Mouse (Mus musculus): ENCODE data around the gene Itgb2.

Gene Itgb2

DNA sequence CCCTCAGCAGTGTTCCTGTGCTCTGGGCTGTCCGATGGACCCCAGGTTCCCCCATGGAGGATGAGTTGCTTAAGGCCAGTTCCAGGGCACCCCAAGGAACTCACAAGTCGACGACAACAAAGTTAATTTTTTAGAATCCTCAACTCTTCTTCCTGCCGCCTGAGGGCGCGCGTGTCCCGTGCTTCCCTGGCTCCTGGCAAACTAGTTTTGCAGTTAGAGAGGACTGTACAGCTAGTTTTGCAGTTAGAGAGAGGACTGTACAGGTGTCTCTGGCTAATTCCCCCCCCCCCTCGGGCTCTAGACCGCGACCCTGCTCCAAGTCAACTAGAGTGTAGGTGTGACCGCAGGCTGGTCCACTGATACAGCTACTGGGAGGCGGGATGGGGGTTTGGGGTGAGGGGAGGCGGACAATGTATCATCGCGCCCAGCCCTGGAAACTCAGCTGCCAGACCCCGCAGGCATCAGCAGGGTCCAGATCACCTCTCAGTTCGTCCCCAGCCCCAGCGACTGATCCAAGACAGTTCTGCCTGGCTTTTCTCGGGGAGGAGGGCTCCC is 12.9 kb upstream of the Itgb2 start:
- DNase-seq, result peak; percentile 77

DNA sequence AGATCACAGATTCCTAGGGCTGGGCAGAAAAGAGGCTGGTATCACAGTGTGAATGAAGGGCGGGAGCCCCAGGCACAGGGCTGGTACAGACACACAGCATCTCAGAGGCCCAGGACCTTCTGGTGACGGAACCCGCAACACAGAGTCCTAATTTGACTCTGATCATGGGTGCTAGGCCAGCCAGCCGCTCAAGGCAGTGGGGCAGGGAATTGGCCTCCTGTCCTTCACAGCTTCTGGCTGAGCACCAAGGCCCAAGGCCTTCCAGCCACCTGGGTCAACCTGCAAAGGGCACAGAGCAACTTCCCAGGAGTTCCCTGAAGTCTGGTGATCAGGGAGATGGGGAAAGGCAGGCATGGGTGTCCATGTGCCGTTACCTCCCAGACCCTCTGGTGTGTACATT is 12.3 kb upstream of the Itgb2 start:
- no peak for DNase-seq

DNA sequence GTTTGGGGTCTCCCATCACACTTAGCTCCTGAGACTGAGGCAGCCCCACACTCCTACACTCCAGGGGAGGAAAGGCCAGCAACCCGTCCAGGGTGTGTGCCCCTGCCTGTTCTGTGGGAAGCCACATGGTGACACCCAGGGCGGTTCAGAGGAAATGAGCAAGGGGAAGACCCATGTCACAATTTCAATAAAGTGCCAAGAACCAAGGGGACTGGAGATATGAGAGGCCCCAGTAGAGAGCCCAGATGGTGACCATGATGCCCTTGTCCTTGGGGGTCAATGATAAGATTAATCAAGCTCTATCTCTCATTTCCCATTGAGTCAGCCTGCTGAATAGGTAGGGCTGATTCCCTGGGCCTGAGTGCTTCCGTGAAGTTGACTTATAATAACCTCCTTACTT is 10.9 kb upstream of the Itgb2 start:
- DNase-seq, result no peak

DNA sequence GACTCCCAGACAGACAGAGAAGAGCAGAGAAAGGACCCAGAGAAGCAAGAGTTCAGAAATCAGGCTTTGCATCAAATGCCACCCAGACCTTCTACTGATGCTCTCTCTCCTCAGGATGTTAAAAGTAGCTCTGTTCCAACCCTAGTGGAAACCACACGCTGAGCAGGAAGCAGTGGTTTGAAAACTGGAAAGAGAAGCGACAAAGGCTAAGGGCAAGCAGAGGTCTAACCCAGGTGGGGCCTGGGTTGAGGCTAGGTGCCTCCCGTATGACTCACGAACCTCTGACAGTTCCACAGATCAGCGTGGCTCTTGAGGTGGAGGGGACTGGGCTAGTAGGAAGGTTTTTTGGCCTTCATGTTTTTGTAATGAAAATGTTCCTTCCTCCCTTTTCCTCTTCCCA is 9.6 kb upstream of the Itgb2 start:
- DNase-seq, result no peak

DNA sequence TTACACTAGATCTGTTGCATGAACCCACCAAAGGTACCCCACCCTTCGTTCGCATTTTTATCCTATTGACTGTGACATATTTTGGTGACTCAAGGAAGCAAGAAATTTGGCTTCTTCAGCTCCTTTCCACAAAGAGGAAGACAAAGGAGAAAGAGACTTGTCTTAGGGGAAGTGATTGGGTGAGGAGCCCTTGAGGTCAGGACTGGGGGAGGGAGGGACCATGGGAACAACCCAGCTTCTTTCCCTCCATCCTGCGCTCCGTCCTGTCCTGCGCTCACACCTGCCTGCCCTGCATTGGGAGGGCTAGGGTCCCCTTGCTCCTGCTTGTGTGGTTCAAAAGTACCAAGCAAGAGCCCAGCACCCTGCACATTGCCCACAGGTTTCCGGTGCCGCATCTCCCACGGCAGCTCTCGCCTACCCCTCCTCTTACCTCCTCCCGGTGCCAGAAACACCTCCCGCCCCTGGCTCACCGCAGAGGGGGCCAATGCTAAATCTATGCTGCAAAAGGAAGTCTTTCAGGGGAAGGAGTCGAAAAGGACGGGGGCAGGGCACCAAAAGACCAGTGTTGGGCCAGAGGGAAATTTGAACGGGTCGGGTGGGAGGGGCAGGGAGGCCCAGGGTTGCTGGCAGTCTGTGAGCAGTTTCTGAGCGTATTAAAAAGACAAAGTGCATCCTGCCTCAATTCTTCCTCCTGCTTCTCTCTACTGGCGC is 7.9 kb upstream of the Itgb2 start:
- DNase-seq, result no peak

DNA sequence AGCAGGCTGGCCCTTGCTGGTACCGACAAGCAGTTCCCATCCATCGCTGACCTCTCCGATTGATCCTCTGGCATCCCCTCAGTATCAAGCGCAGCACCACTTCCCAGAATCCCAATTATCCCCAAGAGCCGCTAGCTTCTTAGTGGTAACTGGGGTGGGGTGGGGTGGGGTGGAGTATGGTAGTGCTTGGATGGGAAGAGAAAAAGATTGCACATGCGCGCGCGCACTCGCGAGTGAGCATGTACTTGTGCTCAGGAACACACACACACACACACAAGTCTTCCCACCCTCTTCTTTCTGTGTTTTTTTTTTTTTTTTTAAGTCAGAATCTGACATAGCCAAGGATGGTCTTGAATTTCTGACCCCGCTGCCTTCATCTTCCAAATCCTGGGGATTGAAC is 7.3 kb upstream of the Itgb2 start:
- no peak for DNase-seq

DNA sequence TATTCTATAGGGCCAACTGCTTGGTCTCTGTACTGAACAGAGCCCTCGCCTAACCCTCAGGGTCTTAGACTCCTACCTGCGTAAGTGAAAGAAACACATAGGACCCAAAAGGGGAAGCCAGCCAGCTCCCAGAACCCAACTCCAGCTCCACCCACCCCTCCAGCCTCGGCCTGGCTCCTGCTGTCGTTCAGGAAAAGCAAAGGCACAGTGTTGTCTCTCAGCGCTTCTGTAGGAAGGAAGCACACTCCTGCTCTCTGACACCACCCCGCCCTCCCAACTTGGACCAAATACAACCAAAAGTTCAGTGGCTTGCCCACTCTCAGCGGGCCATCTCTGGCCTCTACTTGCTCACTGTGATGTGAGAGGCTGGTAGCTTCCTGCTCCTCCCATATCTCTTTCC is 6.7 kb upstream of the Itgb2 start:
- DNase-seq, result no peak

DNA sequence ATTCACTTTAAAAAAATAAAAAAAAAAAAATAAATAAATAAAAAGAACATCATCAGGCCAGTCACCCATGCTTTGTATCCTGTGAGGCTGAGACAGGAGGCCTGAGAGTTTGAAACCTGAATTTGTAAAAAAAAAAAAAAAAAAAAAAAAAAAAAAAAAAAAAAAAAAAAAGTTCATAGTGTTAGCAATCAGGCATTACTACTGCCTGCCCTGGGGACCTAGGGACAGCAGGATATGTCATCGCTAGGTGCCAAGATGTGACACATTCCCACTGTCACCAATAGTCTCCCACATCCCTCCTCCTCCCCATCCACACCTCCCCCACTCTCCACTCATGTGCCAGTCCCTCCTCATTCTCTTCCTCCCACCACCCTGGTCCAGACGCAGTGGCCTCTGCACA is 3.6 kb upstream of the Itgb2 start:
- DNase-seq, result no peak

DNA sequence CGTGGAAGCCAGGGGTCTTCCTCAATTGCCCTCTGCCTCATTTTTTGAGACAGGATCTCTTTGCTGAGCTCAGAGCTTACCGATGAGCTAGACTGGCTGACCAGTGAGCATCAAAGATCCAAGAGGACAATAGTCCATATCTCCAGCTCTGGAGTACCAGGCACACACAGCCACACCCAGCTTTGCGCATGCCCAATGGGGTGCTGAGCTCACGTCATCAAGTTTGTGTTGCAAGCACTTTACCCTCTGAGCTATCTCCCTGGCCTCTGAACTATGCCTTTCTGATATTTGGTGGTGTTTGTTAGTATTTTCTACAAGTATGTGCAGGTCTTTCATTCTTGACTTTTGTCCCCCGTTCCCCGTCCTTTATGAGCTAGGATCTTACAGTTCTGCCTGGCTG is 1.4 kb upstream of the Itgb2 start:
- DNase-seq, result no peak

DNA sequence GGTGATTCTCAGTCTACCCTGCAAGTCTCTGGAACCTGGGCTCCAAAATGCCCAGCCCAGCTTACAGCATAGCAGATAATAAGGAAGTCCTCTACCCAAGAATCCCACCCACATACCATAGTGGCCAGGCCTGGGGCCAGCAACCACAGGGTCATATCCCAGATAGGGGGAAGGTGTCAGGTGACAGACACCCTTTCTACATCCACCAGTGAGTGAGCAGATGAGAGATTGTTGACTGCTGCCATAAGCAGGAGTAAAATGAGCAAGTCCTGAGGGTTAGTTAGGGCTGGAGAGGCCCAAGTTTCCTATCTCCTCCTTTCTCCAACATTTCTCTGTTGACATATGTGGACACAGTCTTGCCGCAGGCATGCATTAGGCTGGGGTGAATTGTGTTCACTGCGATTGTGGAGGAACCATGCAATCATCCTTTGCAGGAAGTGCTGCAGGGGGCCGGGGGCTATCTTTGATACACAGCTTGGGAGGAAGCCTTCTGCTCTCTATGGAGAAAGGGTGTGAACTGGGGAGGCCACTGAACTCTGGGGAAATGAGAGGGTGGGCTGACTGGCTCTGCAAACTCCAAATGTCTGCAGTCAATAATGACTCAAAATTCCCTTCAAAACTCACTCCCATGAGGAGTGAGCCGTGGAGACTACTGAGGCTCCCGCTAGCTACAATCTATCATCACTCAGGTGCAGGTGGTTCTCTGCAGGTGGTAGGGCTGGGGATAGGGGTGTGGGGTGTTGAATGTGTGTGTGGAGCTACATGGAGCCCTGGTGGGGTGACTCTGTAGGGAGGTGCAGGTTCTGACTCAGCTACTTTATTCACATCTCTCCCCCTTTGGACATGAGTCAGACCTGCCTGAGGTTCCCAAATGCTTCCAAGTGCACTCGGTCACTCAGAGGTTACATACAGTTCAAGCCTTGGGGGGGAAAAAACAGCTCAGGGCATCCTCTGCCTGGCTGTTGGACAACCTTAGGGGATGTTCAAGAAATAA is 1.3 kb downstream of the Itgb2 start:
- no peak for DNase-seq

DNA sequence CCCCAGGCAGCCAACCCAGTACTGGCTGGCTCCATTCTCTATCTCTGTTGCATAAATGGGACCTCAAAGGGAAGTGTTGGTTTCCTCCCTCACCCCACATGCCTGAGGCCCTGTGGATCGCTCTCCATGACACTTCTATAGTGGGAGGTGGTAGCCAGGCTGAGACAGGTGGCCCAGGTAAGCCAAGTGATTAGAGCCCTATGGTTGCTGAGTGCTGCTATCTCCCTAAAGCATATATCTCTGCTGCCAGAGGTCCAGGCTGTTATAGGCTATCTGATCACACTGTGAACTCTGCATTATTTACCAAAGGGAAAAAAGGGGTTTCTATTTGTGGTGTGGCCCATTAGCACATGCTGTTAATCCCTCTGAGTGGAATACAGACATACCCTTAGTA is 2.0 kb downstream of the Itgb2 start:
- DNase-seq, result no peak

DNA sequence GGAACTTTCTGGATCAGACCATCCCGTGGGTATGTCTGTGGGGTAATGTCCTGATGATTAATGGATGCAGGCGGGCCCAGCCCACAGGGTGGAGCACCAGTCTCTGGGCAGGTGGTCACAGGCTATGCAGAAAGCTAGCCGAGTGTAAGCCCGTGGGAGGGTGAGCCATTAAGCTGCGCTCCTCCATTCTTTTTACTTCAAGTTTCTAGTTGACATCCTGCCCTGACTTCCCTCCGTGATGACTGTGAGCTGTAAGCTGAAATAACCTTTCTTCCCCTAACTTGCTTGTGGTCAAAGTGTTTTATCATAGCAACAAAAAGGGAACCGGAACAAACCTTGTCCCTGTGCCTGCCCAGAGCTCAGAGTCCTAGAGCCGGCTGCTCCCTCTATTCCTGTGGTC is 6.7 kb downstream of the Itgb2 start:
- DNase-seq, result no peak

DNA sequence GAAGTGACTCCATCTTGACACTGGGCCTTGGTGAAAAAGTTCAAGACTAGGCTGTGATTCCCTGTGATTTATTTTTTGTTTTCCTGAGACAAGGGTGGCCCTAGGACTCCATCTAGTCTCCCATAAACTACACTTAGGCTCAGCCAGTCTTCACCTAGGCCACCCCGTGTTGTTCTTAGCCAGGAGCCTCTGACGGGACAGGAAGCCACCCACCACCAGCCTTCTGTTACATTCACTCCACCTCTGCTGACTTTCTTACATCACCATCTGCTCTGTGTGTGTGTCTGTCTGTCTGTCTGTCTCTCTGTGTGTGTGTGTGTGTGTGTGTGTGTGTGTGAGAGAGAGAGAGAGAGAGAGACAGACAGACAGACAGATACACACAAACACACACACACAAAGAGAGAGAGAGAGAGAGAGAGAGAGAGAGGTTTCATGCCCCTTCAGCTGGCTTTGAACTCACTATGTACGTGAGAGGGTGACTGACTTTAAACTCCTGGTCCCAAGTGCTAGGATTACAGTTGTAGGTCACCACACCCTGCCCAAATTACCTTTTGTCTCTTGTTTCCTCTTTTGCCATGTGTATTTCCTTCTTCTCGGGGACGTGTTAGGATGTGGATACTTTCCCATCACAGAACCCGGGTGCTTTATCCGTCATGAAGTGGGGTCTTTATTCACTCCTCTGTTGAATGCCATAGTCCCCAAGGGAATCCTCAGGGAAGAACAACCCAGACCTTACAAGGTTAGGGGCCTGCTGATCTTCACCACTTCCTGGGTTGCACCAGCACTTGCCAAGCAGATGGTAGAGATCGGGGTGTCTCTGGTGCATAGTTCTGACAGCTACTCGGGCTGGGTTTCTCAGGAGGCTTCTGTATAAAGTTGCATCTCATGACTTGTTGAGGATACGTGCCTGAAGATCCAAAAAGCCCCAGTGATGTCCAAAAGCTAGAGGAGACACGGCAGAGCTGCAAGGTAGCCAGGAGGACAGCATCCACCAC is 7.5 kb downstream of the Itgb2 start:
- DNase-seq, result no peak

DNA sequence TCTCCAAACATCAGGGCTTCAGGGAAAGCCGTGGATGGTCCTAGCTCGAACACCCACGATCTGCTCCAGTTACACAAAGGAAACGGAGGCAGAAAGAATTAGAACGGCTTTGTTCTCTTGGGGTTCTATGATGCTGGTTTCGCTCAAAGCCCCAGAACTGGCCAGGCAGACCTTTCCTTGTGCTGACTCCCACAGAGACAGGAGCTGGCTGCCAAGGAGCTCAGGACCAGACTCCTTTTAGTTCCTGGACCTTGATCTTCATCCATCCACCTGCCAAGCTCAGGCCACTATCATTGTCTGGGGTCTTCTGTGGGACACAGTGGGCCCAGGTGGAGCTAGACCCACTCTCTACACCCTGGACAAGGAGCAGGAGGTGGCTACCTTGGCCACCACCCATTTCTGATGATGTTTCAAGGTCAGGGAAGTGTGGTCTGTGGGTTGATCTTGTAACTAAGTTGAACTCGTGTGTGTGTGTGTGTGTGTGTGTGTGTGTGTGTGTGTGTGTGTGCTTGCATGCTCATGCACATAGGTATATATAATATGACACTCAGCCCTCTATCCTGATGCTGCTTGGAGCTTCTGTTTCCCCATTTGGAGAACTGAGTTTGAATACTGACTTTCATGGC is 9.4 kb downstream of the Itgb2 start:
- DNase-seq, result no peak

DNA sequence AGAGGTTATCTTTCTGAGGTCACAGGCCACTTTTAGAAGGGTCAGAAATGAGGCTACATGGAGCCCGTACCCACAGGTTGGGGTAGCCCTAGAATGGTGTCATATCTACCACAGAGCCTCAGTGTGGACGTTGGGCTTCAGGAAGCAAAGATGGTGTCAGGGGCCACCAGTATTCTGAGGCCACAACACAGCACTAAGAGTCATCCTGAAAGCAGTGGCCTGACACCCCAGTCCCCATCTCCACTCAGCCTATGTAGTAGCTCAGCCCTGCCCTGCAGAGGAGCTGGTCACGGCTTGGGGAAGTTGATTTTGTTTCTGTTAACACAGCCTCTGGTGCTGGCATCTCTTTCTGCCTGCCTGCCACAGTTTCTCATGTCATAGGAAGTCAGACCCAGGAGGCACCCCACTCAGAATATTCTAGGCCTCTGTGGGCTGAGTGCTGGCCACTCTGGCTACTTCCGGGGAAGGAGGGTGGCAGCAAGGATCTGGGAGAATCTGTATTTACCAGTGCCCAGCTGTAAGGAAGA is 10.6 kb downstream of the Itgb2 start:
- DNase-seq, result no peak

DNA sequence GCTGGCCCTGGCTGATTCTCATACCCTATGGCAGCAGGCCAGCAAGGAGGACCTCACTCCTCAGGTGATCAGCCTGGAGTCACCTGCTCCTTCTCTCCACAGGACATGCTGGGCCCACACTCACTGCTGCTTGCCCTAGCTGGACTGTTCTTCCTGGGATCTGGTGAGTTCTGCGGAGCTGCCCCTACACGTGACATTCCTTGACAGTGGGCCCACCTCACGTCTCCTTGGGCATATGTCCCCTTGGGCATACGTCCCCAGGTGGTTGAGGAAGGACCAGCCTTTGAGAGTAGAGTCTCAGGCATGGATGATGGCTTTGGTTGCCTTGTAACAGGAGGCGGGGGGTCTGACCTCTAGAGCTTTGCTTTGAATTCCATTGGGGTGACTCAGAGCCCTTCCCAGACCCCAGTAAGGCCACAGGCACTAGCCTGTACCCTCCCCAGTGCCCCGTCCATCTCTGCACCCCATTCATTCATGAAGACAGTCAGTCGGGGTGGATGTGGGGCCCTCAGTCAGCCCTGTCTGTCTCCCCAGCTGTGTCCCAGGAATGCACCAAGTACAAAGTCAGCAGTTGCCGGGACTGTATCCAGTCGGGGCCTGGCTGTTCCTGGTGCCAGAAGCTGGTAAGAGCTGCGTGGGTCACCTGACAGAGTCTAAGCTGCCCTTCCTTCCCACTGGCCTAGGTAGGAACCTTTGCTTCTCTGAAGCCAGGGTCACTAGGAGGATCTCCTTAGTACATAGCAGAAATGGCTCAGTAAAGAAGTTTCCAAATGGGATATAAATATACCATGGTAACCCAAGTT is 12.0 kb downstream of the Itgb2 start:
- DNase-seq, result no peak

DNA sequence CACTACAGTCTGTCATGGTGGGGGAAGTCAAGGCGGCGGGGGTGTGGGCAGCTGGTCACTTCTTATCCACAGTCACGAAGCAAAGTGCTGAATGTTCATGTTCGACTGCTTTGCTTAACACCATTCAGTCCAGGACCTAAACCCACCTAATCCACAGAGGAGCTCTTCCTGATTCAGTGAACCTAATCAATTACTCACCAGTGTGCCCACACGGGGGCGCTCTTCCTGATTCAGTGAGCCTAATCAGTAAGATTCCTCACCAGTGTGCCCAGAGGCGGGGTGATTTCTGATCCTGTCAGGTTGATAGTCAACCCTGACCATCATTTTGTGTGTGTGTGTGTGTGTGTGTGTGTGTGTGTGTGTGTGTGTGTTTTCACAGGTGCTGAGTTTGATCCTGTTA is 13.2 kb downstream of the Itgb2 start:
- DNase-seq, result peak; percentile 27

DNA sequence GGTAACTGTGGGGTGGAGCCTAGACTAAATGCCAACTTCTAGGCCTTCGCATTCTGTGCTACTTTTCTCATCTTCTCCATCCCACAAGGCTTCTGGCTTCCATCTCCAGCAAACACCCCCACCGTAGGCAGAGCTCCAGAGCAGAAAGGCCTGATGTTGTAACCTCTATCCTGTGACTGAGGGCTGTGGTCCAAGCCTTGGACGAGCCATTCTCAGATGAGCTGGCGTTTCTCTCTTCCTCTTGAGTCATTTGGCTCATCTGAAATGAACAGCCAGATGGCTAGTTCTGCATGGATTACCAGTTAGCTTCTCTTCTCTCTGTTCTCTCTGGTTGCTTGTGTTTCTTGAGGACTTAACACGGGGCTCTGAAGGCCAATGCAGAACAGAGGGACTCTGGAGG is 14.9 kb downstream of the Itgb2 start:
- peak; percentile 81 for DNase-seq

DNA sequence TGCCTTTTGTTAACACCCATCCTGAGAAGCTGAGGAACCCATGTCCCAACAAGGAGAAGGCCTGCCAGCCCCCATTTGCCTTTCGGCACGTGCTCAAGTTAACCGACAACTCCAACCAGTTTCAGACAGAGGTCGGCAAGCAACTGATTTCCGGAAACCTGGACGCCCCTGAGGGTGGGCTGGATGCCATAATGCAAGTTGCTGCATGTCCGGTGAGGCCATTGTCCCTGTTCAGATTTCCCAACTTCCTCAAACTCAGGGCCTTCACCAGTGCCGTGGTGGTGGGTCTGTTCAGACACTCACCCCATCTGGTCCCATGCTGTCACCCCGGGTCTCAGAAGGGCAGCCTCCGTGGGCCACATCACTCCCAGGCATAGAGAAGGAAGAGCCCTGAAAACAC is 18.5 kb downstream of the Itgb2 start:
- no peak for DNase-seq

DNA sequence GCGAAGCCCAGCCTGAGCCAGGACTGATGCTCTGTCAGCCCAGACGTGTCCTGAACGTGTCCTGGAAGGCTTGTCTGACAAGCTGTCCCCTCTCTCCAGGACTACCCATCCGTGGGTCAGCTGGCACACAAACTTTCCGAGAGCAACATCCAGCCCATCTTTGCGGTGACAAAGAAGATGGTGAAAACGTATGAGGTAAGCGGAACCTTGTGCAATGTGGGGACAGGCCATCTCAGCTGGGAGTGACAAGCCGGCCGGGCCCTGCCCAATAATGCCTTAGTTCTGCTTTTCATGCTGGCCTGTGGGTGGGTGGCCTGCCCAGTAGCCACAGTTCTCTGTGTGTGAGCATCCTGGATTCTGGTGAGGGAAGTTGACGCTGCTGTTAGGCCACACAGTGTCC is 20.8 kb downstream of the Itgb2 start:
- DNase-seq, result peak; percentile 56

DNA sequence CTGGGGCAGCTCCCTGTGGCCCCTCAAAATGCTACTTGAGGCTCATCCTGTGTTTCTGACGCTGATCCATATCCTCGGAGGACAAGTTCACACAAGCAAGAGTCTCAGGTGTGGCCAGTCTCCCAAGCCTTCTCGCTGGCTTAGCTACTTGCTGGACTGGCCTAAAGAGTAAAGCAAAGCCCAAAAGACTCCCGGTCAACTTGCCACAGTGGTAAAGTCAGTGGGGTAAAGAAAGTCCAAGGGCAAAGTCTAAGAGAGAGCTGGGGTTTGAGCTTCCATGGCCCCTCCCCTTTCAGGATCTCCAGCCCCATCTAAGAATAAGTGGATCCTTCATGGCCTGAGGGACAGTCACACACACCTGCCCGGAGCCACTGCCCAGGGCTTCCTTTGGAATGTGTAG is 22.1 kb downstream of the Itgb2 start:
- no peak for DNase-seq

Data from lung, postnatal 10 days (tissue).